Mouse (Mus musculus) gastrocnemius, adult 8-10 months (tissue): Measurements from ENCODE around the gene Ankrd44. TPM values are rescaled to one million over a fixed set of nuclear protein-coding genes. Genes with fewer than 3 reads are reported as not detected.
A peak's percentile ranks its signal among the peaks of the same experiment; 100 is the strongest.

ENCODE experiments used
- DNase-seq, 2 experiments: peaks; one replicate each; pipeline ENCODE4 v3.0.0; 2022; ENCODE audit warnings: low spot score in 2 of 2
- total RNA-seq, 4 experiments: library from RNA; stranded (reverse); gene quantifications; 2 replicates each; pipeline ENCODE4 v1.2.4; 2022

Gene Ankrd44
- total RNA-seq, 4 experiments from 2014 or later = 4.0 to 6.9 (median 5.7) TPM

DNA sequence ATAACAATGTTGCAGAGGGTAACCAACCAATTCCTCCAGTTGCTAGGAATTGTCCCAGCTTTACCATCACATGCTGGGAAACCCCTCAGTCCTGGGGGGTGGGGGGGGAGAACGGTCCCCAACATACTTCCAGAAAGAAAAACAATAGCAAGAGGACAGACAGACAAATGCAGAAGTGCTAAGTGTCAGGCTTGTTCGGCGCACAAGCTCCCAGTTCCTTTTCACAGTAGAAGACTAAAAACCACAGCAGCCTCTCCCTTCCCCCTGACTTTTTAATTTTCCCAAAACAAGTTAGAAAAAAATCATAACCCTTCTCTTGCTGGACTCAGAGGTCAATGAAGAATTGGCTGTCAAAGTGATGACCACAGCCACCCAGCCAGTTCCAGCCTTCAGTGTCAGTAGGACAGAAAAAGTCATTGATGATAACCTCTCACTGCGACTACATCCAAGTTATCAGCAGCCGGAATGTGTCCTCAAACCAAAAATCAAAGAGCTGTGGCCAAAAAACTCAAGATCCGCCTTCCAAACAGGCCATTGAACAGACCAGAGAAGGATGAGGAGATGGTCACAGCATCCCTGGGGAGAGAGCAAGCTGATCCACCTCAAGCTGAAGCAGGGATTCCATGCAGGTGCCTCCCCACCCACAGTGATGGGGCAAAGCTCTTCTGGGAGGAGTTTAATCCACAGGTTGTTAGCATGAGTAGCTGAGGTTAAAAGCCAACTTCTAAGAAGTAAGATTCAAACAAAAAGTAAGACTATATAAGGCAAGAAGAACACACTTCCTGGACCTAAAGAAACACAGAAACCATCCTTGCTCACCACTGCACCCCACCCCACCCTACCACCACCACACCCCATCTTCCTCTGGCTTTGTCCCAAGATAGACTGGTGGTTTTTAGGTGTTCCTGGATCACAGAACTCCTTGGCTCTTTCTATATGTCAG lies 2.5 kb downstream of the Ankrd44 start:
- DNase-seq = no peak

DNA sequence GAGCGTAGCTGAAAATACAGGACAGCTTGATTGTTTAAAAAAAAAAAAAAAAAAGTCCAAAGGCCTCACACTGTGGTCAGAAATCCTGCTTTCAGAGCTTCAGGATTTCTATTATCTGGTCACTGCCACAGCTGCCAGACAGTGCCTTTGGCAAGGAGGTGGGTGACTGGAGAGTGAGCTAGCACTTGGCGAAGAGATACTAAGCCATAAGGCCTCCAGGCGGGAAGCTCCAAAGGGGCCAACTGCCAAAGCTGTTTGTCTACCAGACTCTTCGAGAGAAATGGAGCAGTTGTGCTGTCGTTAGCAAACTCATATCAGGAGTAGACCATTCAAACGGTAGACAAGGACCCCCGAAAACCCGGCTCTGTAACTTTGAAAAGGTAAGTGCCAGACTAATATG lies 3.5 kb downstream of the Ankrd44 start:
- no peak for DNase-seq

DNA sequence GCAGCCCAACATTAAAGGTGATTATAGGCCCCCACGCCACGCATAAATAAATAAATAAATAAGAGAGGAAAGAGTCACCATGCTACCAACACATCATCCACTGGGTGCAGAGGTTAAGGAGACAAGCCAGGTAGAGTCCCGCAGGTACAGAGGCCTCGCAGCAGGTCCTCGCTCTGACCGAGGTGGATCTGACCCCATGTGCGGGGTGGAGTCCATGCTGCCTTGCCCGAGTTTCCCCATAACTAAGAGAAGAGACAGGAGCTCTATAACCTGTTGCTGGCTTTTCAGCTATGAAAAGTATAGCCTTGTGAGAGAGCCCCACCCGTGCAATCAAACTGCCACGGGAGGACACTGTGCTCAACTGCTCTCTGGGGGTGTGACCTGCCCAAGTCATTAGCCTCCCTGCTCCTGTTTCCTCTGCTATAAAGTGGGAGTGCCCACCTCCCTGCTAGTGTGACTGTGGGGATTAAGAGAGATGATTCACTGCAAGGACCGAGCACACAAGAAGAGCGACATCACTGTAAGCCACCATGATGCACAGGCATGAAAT lies 4.1 kb downstream of the Ankrd44 start:
- no peak for DNase-seq

DNA sequence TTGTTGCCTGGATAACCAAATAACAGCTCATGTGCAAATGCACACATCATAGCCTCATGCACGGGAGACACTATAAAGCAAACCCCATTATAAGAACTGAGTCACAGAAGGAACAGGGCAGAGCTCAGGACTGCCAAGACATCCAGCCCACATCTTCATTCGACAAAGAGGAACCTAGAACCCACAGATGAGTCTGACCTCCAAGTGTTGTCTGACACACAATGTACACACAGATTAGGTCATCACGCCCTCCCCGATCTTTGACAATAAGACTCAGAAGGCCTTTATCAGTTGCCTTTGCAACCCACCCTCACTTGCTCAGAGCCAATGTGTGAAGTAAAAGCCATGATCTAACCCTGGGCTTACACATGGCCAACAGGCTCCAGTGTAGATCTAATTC lies 6.1 kb downstream of the Ankrd44 start:
- DNase-seq = no peak

DNA sequence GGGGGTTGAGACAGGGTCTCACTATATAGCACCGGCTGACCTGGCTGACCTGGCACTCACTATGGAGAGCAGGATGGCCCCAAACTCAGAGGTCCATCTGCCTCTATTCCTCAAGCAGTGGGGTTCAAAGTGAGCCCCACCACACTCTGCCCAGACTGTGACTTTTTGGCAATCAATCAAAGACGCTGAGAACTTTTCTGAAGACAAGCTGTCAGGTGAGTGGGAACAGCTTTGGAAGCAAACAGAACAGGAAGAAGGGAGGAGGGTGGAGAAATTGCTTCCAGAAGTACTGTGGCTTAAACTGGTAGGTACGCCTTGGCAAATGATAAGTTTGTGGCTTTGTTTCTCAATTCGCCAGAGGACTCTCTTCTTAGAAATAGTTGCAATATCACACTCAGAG lies 9.7 kb downstream of the Ankrd44 start:
- DNase-seq = no peak

DNA sequence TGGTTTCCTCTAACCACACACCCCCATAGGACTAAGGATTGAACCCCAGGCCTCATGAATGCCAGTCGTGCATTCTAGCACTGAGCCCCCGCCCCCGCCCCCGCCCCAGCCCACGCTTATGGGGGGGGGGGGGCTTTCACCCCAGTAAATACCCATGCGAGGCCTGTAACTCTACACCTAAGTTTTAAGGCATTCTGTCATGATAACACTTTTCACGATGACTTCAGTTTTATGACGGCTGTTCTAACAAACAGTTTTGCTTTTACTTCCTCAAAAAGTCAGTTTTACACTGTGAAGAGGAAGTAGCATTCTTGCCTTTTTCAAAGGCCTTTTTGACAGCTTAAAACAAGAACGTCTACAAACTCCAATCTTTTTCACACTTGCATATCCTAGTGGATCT lies 11.8 kb downstream of the Ankrd44 start:
- no peak for DNase-seq

DNA sequence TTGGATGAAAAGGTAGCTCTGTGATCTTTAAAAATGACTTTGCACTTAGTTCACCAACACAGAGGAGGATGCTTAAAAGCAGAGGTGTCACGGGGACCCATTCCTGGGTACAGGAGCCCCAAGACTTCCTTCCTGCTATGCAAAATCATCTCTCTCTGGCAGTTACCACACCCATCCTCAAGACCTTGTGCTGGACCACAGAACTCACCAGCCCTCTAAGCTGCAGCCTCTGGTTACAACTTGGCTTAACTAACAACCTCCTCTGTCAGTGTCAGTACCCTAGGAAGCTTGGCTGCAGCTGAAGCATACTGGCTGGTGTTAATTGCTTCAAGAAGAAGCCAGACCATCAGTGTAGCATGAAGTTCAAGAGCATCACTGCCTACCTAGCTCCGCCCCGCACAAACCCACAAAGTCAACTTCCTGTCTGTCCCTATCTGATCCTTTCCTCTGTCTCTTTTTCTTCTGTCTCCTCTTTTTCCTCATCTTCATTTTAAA lies 12.8 kb downstream of the Ankrd44 start:
- DNase-seq = no peak

DNA sequence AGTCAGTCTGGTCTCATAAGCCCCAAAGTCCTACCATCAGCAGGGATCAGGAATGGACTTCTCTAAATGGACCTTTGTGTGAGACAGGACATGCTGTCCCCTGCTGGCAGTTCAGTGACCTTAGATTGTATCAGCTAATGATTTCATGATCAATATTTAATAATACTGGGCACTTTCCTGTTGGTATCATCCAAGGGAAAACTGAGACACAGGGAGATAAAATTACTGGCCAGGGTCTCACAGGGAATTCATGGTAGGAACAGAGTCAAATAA lies 13.2 kb downstream of the Ankrd44 start:
- no peak for DNase-seq

DNA sequence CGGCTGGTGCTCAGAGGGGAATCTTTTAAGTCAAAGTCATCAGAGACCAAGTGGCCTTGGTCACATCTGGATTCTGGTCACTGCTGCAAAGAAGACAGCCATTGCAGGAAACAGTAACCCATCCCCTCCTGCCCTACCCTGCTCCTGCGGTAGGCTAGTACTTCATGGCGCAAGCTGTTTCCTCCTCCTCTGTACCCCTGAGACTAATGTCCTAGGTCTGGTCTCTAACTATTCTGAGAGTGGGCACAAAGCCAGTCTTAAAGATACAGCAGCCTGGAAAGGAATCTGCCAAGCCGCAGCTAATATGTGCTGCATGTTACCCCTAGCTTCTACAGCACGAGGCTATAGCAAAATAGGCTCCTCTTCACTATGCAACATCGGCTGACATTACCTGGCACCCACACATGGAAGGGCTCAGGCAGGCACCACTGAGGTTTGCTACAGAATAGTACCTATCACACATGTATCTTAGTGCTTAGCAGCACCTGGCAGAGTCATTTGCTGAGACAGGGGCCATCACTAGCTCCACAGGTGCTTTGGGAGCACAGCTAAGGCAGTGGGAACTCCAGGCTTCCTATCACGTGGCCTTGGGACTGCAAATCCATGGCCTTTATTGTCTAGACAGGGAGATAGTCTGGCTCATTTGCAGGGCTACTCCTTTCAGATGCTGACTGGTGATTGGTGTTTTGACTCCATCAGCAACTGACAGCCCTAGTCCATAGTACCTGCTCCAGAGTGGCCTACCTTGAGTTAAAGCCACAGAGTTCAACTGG lies 13.7 kb downstream of the Ankrd44 start:
- no peak for DNase-seq

DNA sequence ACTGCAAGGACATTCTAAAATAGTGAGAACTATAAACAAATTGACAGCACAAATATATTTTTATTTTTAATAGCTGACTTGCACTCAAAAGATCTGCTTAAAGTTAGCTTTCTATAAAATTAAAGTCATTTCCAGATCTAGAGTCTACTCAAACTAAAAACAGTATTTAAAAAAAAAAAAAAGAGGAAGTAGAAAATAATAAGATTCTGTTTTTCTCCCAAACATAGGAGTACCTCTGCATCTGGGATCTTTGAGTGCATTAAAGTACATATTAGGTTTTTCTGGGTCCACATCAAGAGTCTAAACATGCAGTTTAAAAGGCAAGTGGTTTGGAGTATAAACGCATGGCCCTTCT lies 15.0 kb downstream of the Ankrd44 start:
- DNase-seq = no peak

DNA sequence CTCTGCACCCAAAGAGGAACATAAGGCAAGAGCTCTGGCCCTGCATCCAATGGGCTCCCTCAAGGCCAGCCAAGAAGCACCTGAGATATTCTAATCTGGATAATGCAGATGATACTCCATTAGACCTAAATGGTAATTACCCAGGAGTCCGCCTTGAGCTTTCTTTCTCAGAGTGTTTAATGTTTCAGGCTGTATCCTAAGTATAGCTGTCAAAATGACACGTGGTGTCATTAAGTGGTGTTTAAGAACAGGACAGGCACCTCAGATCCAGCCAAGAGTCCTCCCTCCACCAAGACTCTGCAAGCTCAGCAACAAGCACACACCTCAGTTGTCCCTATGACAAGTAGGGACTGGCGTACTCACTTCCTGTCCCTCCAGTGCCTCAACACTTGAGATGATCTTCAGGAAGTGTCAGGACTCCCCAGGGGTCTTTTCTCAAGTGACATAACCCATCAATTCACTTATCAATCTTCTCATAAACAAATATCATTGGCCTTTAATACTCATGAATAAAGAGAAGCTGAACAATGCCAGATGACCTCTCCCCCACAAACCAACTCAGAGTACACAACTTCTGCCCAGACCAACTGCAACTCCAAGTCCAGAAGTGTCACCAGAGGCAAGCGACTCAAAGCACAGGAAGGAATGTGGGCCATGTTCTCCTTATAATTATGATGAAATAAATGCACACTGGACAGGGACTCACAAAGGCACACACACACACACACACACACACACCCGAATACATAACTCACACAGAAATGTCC lies 15.5 kb downstream of the Ankrd44 start:
- no peak for DNase-seq

DNA sequence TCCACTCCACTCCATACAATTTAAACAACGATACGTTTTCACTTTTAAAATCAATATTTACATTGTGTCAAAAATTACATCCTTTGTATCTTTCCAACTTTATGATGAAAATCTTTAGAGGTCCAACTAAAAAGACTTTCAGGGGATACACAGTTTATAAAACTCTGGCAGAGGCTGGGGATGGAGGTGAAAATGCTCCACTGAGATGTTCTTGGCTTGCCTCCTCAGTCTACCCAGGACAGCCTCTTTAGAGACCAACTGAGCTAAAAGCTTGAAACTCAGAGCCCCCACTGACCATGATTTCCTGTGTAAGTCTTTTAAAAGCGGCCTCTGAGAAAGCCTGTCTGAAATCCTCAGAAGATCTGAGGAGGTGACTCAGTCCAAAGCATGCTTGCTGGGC lies 17.4 kb downstream of the Ankrd44 start:
- DNase-seq = no peak

DNA sequence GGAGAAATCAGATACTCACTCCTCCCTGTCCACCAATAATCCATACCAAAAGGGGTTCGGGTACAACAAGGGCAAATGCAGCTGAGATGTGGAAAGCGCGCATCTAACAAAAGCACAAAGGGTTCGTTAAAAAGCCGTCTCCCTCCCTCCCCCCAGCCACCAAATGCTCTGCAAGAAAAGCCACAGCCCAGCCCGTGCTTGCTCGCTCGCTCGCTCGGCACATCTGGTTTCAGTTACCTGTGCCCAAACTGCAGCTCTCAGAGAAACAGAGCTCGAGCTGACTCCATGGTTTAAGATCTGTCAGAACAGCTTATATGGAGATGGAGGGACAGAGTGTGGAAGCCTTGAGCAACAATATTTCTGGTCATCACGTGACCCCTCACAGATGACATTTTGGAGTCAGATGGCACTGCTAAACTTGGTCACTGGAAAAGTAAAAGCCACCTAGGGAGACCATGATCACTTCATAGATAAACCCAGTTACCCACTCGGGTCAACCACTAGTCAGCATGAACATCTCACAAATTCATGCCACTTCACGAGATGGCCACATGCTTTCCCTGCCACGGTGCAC lies 19.0 kb downstream of the Ankrd44 start:
- DNase-seq = no peak

DNA sequence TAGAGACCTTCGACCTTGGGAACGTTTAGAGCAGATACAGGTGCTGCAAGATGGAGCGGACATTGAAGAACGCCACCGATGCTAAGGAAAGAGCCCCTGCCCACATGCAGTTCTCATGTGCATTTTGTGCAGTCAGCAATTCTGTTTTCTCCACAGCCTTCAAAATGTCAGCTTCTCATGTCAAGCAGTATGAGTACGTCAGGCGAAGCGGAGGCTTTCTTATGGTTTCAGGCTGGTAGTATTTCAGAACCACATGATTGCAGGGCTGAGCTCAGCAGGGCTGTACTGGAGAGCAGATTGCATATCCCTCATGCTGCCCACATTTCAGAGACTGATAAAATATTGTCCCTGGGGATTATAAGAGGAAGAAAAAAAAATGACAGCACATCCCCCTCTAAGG lies 19.9 kb downstream of the Ankrd44 start:
- DNase-seq = no peak

DNA sequence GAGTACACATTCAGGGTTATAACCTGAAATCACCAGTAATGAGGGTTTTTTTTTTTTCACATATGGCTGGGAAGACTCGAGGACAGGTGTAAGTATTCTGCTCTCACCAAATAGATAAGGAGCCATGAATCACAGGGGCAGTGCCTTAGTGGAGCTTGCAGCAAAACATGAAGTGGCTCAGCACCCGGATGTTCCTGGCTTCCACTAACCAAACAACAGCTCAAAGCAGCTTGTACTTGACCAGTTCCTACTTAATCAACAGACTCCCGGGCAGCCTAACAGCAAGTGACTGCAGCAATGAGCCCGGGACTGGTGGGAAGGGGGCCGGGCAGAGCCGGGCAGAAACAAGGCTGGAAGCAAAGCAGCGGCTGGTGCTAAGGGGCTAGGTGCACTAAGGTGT lies 20.6 kb downstream of the Ankrd44 start:
- no peak for DNase-seq

DNA sequence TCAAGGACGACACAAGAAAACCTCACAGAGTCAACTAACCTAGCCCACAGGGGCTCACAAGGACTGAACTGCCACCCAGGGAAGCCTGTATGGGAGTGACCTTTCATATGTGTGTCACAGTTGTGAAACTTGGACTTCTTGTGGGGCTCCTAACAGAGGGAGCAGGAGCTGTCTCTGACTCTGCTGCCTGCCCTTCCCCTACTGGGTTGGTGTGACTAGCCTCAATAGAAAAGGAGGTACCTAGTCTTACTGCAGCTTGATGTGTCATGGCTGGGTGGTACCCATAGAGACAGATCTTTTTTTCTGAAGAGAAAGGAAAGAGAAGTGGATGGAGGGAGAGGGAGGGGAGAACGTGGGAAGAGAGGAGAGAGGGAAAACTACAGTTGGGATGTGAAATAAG lies 22.0 kb downstream of the Ankrd44 start:
- DNase-seq = no peak

DNA sequence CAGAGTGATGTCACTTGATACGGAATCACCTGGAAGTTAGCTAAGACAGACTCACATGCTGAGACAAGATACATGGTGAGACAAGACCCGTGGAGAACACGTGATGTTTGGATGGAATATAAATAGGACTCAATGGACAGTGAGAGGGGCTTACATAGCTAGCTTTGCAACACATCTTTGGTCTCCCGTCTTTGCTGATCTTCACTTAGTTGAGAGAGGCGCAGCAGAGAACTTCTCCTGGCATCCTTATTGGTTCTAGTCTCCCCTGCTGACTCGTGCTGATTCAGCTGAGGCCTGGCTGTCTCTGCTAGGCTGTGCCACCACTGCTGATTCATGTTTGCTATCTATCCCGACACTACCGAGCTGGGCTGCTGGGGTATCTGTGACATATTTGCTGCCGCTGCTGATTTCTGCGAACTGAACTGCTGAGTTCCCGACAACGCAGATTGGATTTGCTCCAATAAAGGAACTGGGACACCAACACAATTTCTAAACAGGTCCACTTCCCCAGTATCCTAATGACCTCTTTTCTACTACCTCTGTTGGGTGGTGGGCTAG lies 23.4 kb downstream of the Ankrd44 start:
- DNase-seq = no peak

DNA sequence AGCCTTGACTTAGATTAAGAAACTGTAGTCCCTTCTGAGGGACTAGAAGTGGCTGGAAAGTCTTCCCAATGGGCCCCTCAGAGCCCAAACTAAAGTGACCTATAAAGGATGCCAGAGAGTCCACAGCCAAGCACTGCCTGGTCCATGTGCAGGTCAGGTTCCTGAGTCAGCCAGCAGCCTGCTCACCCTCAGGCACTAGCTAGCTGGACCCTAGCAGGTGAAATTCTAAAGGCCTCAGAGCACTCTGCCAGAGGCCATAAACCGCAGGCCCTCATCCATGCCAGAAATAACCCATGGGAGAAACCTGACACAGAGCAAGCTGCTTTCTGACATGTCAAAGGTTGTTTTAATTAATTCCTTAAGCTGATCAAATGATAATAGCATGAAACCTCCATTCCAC lies 25.1 kb downstream of the Ankrd44 start:
- DNase-seq = peak; percentile 40 to 63

DNA sequence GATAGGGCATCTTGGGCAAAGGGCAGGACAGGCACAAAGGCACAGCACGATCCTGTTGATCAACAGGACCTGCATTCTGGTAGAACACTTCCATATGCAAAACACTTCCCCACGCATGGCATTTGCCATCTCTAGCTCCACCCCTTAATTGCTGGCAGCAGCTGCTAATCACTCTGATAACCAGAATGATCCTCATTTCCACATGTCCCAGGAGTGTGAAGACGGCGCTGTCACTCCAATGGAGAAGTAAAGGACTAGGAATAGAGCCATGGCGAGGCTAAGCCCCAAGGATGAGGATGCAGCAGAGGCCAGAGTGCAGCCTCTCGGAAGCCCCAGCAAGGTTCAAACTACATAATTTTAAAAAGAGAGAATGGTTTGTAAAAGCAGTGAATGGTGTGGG lies 26.9 kb downstream of the Ankrd44 start:
- no peak for DNase-seq

DNA sequence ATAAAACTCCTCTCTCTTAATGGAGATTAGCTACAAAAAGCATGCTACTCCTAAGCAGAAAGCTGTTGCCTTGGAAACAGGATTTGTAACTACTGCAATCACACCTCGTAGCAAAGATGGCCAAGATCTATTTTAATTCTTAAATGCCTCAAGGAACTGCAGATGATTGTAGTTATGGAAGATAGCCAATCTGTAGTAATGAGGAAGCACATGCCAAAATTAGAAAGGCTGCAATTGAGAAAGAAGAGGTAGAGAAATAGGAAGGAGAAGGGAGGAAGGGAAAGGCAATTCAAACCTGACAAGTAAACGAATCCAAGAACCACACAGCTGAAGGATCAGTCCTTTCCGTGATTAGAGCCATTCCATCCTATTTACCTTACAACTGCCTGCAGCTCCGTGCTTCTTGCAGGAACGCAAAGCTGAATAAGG lies 27.5 kb downstream of the Ankrd44 start:
- DNase-seq = no peak

DNA sequence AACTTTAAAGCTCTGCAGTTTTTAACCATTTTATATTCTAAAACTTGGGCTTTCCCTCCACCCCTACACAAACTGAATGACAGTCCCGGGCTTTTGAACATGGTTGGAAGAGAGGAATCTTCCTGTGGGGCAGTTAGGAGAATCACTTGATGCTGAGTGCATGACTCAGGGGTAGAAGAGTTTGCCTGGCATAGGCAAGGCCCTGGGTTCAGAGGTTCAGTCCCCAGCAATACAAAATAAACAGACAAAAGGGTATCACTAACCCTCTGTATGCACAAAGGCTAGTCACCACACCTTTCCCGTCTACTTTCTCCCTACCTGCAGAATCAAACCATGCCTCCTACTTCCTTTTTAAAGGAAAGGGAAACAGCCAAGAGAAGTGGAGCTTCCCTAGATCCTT lies 28.5 kb downstream of the Ankrd44 start:
- no peak for DNase-seq
